Mouse (Mus musculus) lung, postnatal 4 days (tissue): ENCODE results near the gene Adat1.

Source experiments
- DNase-seq, 2 experiments: peaks; one replicate each; pipeline ENCODE4 v3.0.0; 2021

Adat1 gene

DNA sequence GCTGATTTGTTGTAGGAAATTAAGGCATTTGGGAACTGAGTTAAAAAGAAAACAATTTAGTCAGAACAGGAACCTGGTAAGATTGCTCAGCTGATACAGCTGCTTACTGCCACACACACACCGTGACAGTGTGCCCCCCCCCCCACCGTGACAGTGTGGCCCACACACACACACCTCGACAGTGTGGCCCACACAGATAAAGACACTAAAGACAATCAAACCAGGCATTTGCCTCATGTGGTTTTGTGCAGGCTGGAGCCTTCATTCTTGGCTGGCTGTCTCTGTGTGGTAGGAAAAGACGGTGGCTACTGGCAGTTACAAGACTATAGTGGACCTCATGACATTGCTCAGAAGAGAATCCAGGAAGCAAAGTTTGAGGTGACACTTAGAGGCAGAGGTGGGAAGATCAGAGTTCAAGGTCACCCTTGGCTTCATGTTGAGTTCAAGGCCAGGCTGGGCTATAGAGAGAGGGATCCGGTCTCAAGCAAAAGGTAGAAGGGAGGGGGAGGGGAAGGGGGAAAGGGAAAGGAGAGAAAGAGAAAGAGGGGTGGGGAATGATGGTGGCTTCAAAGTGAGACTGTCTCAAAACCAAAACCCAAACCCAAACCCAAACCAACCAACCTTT lies 24.7 kb downstream of the Adat1 start:
- DNase-seq = no peak

DNA sequence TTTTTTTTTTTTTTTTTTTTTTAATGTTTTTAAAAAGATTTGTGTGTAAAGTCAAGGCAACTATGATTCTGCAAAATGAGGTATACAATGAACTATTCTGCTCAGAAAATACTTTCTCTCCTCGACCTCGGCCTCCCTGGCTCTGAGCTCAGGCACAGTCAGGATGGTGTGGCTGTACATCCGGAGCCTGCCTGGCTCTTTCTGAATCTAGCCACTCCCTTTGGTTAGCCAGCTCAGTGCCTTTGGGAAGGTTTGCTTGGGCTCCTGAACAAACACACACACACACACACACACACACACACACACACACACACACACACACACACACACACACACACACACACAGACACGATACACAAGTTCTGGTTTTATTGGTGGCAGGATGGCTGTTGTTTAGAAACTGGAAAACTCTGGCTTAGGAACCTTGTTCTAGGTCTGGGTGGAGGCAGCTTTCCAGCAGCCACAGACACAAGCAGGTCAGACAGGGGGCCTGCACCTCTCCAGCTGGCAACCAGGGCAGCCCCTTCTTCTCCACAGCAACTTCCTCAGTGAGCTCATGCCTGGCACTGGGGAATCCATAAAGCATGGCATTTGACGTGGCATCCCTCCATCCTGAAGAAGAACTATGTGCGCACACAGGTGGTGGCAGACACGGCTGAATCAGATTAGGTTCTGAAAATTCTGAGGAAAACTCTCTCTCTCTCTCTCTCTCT lies 27.1 kb downstream of the Adat1 start:
- peak in 1 of 2 experiments; percentile 39 for DNase-seq

DNA sequence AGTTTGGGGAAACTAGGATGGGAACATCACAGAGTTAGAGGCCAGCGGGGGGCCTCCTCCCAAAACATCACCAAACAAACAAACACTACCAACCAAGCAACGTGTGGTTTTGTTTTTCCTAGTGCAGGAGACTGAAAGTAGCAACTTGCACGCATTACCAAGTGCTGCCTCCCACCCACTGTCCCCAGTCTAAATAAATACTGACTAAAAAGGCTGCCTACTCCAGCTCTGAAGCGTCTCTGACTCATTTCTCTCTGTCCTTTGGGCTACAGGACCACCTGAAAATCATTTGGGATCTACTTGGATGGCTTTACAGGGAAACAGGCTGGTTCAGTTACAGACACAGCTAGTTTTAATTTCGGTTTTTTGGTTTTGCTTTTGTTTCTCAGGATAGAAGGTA lies 27.8 kb downstream of the Adat1 start:
- no peak for DNase-seq

GRCm38 (mm10) chr8:111963546-111963945 lies 28.6 kb downstream of the Adat1 start:
- DNase-seq = no peak

DNA sequence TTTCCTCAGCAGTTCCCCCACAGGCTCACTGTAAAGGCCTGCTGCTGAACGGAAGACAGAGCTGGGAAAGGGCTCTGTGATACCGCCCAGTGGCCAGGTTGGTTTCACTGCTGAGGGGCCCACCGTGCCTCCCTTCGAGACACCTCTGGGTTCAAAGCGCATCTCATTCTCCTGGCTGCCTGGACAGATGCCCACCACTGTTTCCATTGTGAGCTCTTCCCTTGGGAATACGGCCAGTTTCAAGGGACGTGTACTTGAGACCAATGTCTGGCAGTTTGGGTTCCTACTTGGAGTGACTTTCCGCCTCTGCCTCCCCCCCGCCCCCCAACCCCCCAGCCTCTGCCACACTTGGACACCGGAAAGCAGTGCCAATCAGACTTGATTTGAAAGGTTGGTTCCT lies 29.0 kb downstream of the Adat1 start:
- no peak for DNase-seq

GRCm38 (mm10) chr8:111962589-111962988 lies 29.5 kb downstream of the Adat1 start:
- DNase-seq = no peak

DNA sequence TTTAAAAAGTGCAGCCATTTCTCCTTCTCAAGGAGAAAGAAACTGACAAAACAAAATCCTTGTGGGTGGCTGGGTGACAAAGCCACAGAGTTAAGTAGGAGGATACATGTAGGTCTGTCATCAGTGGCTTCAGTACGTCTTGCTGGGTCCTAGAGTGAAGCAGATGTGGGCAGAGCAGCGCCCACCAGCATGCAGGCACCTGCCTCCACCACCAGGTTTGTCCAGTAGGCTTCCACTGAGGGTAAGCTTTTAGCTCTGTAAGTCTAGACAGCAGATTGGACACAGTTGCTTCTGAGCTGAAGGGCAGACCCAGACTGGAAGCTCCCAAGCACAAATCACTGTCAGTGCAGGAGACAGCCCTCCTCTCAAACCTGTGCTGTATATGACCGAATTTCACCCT lies 30.8 kb downstream of the Adat1 start:
- DNase-seq = no peak

- no peak for DNase-seq
Observed at GRCm38 (mm10) chr8:111960591-111961321, 31.3 kb downstream of the Adat1 start.

DNA sequence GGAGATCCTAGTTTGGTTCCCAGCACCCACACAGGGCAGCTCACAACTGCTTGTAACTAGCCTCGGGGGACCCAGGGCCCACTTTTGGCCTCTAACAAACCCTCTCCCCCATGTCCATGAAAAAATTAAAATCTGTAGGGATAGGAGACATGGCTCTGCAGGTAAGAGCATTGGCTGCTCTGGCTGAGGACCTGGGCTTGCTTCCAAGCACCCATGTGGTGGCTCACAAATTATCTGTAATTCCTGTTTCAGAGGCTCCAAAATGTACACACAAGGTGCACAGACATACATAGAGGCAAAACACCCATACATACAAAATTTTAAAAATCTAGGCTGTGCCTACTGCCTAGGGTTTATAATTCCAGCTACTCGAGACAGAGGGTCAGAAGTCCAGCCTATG lies 34.9 kb downstream of the Adat1 start:
- no peak for DNase-seq

GRCm38 (mm10) chr8:111955879-111956278 lies 36.2 kb downstream of the Adat1 start:
- DNase-seq = no peak

GRCm38 (mm10) chr8:111954844-111955594 lies 37.1 kb downstream of the Adat1 start:
- no peak for DNase-seq

DNA sequence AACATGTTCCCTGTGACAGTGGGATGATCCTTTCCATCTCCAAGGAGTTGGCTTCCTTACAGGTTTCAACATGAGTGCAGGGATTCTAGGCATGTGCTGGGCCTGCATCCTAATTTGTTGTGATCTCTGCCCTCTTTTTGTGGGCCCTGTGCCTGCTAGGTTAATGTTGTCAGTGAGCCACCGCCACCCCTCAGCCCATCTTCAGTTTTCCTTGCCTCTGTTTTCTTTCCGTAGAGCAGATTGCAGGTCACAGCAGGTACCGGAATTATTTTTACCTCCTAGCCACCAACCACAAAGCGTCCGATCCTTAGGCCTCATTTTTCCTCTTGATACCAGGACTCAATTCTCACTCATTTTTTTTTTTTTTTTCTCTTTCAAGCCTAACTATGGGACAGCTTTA lies 40.2 kb downstream of the Adat1 start:
- no peak for DNase-seq

- peak in 1 of 2 experiments; percentile 5 for DNase-seq
Observed at GRCm38 (mm10) chr8:111951317-111951716, 40.8 kb downstream of the Adat1 start.

DNA sequence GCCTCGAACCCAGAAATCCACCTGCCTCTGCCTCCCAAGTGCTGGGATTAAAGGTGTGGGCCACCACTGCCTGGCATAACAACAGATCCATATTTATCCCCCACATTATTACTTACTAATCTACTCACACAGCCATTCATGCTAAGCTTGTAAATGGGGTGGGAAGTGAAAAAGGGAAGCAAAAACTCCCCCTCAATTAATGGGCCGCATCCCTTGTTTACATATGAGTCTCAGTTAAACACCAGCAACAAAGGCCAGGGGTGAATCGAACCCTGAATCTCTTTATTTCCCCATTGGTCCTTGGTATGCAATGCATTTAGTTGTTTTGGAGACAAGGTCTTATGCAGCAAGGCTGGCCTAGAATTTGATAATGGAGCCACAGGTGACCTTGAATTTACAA lies 41.3 kb downstream of the Adat1 start:
- no peak for DNase-seq

- no peak for DNase-seq
Observed at GRCm38 (mm10) chr8:111947954-111948353, 44.1 kb downstream of the Adat1 start.

GRCm38 (mm10) chr8:111947144-111947543 lies 45.0 kb downstream of the Adat1 start:
- DNase-seq = no peak

DNA sequence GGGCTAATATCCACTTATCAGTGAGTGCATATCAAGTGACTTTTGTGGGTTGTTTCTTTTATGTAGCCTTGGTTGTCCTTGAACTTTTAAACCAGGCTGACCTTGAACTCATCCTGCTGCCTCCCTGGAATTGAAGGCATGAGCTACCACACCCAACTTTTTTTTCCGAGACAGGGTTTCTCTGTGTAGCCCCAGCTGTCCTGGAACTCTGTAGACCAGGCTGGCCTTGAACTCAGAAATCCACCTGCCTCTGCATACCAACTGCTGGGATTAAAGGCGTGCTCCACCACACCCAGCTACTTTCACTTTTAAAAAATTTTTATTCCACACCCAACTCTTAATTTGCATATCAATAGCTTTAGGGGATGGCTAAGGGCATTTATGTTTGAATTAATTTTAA lies 48.6 kb downstream of the Adat1 start:
- no peak for DNase-seq

DNA sequence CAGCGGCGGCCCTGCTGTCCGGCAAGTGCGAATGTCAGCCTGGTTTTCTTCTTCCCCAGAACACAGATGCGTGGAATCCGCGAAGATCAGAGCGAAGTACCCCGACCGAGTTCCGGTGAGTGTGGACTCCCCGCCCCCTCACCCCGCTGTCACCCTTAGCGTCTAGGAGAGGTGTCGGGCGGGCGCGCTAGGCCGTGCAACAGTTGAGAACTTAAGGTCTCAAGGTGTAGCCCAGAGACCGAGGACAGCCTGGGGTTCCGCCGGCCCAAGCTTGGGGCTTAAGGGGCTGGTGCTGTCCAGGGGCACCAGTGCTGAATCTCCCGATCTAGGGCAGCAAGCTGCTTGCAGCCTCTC lies 51.0 kb downstream of the Adat1 start:
- DNase-seq = peak; percentile 59 to 61

DNA sequence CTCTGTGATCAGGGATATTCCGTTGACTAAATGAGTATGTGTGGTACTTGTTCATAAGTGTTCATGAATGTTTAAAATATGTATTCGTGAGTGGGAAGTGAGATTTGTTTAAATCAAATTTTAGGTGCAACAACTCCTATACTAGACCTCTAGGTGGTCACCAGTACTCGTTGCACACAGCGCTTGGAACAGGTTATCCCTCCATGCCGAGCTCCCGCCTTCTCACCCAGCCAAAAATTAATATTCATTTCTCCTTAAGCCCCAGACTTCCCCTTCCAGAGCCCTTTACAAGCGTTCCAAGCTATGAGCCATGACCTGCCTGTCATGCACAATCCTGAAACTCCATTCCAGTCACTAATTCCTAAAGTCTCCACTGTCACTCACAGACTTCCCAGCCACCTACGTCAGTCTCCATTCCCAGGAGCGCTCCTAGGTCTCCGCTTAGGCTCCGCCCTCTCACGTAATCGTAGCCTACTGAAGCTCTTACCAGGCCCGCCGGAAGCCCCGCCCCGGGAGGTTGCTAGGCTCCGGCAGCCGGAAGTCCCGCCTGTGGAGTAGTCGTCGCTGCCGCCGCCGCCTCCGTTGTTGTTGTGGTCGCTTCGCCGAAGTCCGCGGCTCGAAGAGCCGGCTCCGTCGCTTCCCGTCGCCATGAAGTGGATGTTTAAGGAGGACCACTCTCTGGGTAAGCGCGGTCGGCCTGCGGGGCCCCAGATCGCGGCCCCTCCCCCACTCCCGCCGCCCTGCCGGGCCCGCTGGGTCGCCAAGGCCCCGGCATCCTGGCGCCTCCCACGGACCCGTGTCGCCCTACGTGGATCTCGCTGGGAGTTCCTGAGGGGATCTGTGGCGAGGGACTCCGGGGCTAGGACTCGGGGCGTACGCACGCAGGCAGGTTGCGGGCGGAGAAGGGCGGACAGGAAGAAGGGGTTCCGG lies 51.7 kb downstream of the Adat1 start, which contains the start of gene Gabarapl2:
Gene Gabarapl2 (plus strand): TSS at position 533 of the 930 bp plus-strand sequence.
- peak; percentile 97 to 98 for DNase-seq

DNA sequence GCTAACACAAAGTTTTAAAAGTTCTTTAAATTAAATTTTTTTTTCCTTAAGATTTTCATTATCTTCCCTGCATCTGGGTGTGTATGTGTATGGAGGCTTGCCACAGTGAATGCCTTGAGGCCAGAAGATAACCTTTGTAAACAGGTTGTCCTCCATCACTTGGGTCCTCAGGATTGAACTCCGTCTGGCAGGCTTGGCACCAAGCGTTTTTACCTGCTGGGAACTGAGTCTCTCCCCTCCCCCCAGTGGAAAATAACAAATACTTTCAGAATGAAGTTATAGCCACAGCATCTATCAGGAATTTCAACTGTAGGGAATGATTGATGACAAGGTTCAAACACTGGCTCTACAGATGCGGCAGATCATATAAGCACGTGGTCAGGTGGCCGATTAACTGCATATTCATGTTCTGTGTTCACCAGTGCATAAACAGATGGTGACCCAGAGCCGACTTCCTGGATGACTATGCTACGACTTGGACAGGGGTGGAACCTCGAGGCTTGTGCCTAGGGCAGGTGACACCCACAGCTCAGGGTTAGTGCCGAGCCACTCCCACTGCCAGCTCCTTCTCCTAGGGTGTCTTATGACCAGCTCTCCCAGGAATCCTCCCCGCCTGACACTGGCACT lies 52.5 kb downstream of the Adat1 start:
- peak; percentile 42 to 58 for DNase-seq
